Mouse (Mus musculus) right cerebral cortex, postnatal 25 days (tissue): Measurements from ENCODE around the gene Dlg1.

ENCODE experiments used
- DNase-seq: peaks from one replicate; pipeline ENCODE4 v3.0.0; 2022

Gene Dlg1

GRCm38 (mm10) chr16:31908959-31909358 lies 245.7 kb downstream of the Dlg1 start:
- peak; percentile 61 for DNase-seq

- no peak for DNase-seq
Measured at GRCm38 (mm10) chr16:31910281-31910847, 247.1 kb downstream of the Dlg1 start.

GRCm38 (mm10) chr16:31917776-31918175 lies 254.5 kb downstream of the Dlg1 start:
- DNase-seq, result no peak

GRCm38 (mm10) chr16:31918248-31918724 lies 255.0 kb downstream of the Dlg1 start:
- peak; percentile 86 for DNase-seq

GRCm38 (mm10) chr16:31924368-31924767 lies 261.1 kb downstream of the Dlg1 start:
- DNase-seq, result no peak
